Mouse (Mus musculus): ENCODE measurements around the gene Inafm1. TPM values are rescaled to one million over a fixed set of nuclear protein-coding genes. Genes with fewer than 3 reads are reported as not detected.
A peak's percentile ranks its signal among the peaks of the same experiment; 100 is the strongest.

Gene Inafm1
- polyA plus RNA-seq, 1 experiment = 11.1 TPM

DNA sequence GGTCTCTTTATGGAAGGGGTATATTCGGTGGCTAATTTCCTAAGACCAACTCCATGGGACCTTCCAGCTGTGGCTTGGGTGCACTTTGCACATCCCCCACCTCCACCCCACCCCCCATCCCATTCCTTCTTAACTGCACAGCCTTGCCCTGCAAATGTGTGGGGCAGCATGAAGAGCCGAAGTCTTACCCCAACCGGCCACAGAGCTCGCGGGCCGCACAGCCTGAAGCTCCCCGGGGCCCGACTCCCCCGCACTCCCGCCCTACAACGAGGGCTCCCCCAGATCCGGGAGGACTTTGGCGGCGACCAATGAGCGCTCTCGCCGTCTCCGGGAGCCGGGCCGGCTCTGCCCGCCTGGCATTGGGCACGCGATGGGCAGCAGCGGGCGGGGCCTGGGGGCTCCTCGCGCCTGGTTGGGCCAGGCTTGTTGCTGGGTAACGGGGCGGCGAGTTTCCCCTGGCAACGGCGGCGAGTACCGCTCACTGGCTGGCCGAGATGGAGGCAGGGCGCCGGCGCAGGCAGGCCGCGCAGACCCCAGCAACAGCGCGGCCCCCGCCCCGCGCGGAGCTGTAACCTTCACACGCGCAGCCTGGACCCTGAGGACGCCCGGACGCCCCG lies 26.1 kb upstream of the Inafm1 start:
- H3K4me1 ChIP-seq (ENCODE audit: control insufficient read depth, insufficient read depth, low read length) = peaks cover 13% of the 10 kb centered on the region
- H3K4me3 ChIP-seq (ENCODE audit: insufficient read depth, low read length) = peak overlapping the region; percentile 58
- no peak for TF ChIP-seq CTCF (IDR thresholded peaks at IDR 0.05; ENCODE audit: borderline replicate concordance, insufficient read depth, low read length)
- TF ChIP-seq POLR2A (IDR thresholded peaks at IDR 0.05; ENCODE audit: low read depth, low read length) = peak; percentile 68
- peak overlapping the region; percentile 61 for H3K27ac ChIP-seq (ENCODE audit: insufficient read depth, low read length)

DNA sequence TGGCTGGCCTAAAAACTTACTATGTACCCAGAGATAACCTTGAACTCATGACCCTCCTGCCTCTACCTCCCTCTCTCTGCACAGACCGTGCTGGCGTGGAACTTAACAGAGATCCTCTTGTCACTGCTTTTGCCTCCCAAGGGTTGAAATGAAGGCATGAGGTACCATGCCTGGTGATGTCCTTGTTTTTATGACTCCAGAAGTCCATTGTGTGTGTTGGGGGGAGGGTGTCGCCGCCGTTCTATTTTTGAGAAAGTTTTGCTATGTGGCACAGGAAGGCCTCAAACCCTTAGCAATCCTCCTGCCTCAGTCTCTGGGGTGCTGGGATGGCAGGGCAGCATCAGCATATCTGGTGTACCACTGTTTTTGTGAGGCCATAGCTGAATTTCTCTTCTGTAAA lies 25.5 kb upstream of the Inafm1 start:
- Histone ChIP-seq H3K27ac (ENCODE audit: insufficient read depth, low read length) (peak overlapping the region; percentile 61), H3K4me1 (ENCODE audit: control insufficient read depth, insufficient read depth, low read length) (peaks cover 13% of the 10 kb centered on the region), H3K4me3 (ENCODE audit: insufficient read depth, low read length) (peak overlapping the region; percentile 30)
- no peak for TF ChIP-seq POLR2A (IDR thresholded peaks at IDR 0.05; ENCODE audit: low read depth, low read length)
- no peak for TF ChIP-seq CTCF (IDR thresholded peaks at IDR 0.05; ENCODE audit: borderline replicate concordance, insufficient read depth, low read length)

DNA sequence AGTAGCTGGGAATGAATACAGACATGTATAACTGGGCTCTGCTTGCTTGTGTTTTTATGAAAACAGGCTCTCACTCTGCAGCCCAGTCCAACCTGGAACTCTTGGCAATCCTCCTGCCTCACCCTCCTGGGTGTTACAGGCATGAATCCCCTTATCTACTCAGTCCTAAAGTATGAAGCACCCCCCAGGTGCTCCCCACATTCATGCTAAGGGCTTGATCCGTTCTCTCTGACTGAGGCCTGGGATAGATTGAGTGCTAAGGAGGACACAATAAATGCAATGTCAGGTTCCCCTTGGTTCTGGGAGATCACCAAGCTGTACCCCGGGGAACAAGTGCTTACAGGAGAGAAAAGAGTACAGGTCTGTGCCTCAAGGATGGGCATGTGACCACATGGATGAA lies 24.2 kb upstream of the Inafm1 start:
- TF ChIP-seq POLR2A (IDR thresholded peaks at IDR 0.05; ENCODE audit: low read depth, low read length) = 0 out of 2 replicates have a peak, but pooled peaks have one; percentile 7
- TF ChIP-seq CTCF (IDR thresholded peaks at IDR 0.05; ENCODE audit: borderline replicate concordance, insufficient read depth, low read length) = no peak
- peak overlapping the region; percentile 91 for H3K27ac ChIP-seq (ENCODE audit: insufficient read depth, low read length)
- peaks cover 13% of the 10 kb centered on the region for H3K4me1 ChIP-seq (ENCODE audit: control insufficient read depth, insufficient read depth, low read length)
- H3K4me3 ChIP-seq (ENCODE audit: insufficient read depth, low read length) = no peak overlapping the region

DNA sequence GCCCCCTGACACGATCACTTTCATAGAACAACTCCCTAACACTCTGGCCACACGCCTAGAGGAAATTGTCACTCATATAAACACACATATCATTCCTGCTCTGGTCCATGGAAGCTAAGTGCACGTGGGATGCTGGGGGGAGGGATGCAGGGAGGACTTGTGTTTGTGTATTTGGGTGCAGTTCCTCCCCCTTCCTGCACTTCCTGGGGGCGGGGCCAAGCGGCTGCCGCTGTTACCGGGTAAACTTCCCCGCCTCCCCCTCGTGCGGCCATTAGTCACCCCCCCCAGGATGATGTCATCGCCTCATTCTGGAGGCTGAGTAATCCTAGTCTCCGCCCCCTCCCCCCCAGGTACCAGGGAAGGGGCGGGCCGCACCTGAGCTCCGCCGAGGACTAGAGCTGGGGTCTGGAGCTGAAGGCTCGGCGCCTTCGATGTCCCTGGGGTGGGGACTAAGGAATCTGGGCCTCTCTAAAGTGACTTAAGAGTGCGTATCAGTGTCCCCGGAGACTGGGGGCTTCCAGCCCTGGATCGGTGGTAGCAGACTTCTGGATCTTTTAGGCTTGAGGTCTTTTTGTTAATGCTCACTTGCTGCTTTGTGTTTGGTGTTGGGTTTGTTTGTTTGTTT lies 23.5 kb upstream of the Inafm1 start:
- H3K27ac ChIP-seq (ENCODE audit: insufficient read depth, low read length) = peak overlapping the region; percentile 99
- TF ChIP-seq CTCF (IDR thresholded peaks at IDR 0.05; ENCODE audit: borderline replicate concordance, insufficient read depth, low read length) (no peak), POLR2A (IDR thresholded peaks at IDR 0.05; ENCODE audit: low read depth, low read length) (0 out of 2 replicates have a peak, but pooled peaks have one; percentile 28)
- peaks cover 13% of the 10 kb centered on the region for H3K4me1 ChIP-seq (ENCODE audit: control insufficient read depth, insufficient read depth, low read length)
- peak overlapping the region; percentile 25 for H3K4me3 ChIP-seq (ENCODE audit: insufficient read depth, low read length)

DNA sequence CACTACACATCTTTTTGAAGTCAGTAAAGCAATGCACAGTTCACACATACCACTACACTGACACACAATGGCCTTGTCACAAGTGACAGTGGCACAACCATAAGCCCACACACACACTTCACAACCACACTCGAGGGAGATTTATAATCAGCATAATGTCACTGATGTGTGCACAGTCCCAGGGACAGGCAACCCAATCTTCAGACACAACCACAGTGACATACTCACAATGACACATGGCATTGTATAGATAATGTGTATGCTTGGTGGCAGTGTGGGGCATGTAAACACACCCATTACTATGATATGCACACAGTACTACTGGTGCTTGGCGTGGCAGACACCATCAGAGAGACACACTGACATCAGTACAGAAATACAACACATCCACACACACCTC lies 22.7 kb upstream of the Inafm1 start:
- no peak overlapping the region for H3K4me3 ChIP-seq (ENCODE audit: insufficient read depth, low read length)
- H3K27ac ChIP-seq (ENCODE audit: insufficient read depth, low read length) = peak overlapping the region; percentile 99
- H3K4me1 ChIP-seq (ENCODE audit: control insufficient read depth, insufficient read depth, low read length) = peaks cover 13% of the 10 kb centered on the region
- TF ChIP-seq CTCF (IDR thresholded peaks at IDR 0.05; ENCODE audit: borderline replicate concordance, insufficient read depth, low read length) (no peak), POLR2A (IDR thresholded peaks at IDR 0.05; ENCODE audit: low read depth, low read length) (no peak)

DNA sequence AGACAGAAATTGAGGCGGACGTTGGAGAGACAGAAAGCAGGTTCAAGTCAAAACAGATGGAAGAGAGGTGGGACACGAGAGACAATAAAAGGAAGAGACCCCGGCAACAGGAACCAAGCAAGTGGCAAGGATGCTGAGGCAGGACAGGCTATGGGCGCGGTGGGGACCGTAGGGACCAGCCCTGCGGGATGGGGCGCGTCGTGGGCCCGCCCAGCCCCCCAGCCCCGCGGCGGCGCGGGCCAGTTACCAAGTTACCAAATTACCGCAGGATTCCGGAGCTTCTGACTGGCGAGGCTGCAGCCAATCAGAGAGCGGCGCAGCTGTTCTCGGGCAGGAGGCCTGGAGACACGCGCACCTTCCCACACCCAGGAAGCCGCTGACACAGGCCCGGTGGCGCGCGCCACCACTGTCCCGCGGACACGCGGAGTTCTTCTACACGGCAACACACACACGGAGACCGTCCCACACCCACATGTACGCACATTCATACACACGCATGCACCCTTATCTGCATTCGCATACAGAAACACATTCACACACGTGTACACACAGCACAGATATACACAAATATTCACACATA lies 22.0 kb upstream of the Inafm1 start:
- no peak for TF ChIP-seq CTCF (IDR thresholded peaks at IDR 0.05; ENCODE audit: borderline replicate concordance, insufficient read depth, low read length)
- TF ChIP-seq POLR2A (IDR thresholded peaks at IDR 0.05; ENCODE audit: low read depth, low read length) = peak; percentile 64
- peaks cover 13% of the 10 kb centered on the region for H3K4me1 ChIP-seq (ENCODE audit: control insufficient read depth, insufficient read depth, low read length)
- H3K27ac ChIP-seq (ENCODE audit: insufficient read depth, low read length) = peak overlapping the region; percentile 99
- peak overlapping the region; percentile 31; the same call in 1 of the 2 replicates for H3K4me3 ChIP-seq (ENCODE audit: insufficient read depth, low read length)

DNA sequence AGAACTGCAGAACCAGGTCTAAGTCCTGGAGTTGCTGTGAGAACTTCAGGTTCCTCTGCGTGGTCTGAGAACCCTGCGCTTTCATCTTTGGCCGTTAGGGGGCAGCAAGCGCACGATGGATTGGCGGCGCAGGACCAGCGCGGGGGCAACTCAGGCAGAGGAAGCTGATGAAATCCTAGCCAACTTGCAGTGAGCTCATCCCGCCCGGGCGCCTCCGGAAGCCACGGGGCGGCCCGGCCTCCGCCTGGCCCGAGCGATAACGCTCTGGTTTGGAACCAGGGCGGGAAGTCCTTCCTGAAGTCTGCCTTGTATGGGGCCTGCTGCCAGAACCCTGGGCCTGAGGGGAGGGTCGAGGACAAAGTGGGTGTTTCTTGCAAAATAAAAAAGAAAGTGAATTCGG lies 21.4 kb upstream of the Inafm1 start:
- Histone ChIP-seq H3K27ac (ENCODE audit: insufficient read depth, low read length) (peak overlapping the region; percentile 99), H3K4me1 (ENCODE audit: control insufficient read depth, insufficient read depth, low read length) (peaks cover 13% of the 10 kb centered on the region), H3K4me3 (ENCODE audit: insufficient read depth, low read length) (peak overlapping the region; percentile 31; the same call in 1 of the 2 replicates)
- TF ChIP-seq CTCF (IDR thresholded peaks at IDR 0.05; ENCODE audit: borderline replicate concordance, insufficient read depth, low read length) (peak; percentile 96), POLR2A (IDR thresholded peaks at IDR 0.05; ENCODE audit: low read depth, low read length) (peak; percentile 64)

DNA sequence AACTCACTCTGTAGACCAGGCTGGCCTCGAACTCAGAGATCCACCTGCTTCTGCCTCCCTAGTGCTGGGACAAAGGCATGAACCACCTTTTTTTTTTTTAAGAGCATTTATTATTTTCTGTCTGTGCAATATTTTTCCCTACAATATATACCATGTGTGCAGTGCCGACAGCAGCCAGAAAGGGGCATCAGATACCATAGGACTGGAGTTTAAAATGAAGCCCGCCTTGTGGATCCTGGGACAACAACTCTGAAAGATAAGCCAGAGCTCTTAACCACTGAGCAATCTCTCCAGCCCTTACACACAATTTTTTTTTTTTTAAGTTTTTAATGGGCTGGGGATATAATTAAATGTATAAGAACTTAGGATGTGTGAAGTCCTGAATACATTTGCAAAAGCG lies 20.9 kb upstream of the Inafm1 start:
- Histone ChIP-seq H3K4me3 (ENCODE audit: insufficient read depth, low read length) (no peak overlapping the region), H3K4me1 (ENCODE audit: control insufficient read depth, insufficient read depth, low read length) (peaks cover 13% of the 10 kb centered on the region), H3K27ac (ENCODE audit: insufficient read depth, low read length) (peak overlapping the region; percentile 96)
- TF ChIP-seq CTCF (IDR thresholded peaks at IDR 0.05; ENCODE audit: borderline replicate concordance, insufficient read depth, low read length) = no peak

DNA sequence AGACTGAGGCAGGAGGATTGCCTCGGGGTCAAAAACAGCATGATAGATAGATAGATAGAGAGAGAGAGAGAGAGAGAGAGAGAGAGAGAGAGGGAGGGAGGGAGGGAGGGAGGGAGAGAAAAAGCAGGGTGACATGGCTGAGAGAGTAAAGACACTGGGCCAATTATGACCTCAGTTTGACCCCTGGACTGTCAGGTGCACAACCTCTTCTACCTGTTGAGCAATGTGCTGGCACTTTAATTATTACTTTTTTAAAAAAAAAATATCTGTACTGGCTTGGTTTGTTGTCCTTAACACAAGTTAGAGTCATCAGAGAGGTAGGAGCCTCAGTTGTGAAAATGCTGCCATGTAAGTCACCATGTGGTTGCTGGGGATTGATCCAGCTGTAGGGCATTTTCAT lies 14.4 kb upstream of the Inafm1 start:
- TF ChIP-seq CTCF (IDR thresholded peaks at IDR 0.05; ENCODE audit: borderline replicate concordance, insufficient read depth, low read length) (no peak), POLR2A (IDR thresholded peaks at IDR 0.05; ENCODE audit: low read depth, low read length) (no peak)
- Histone ChIP-seq H3K4me1 (ENCODE audit: control insufficient read depth, insufficient read depth, low read length) (no peaks in the 10 kb centered on the region), H3K4me3 (ENCODE audit: insufficient read depth, low read length) (no peak overlapping the region), H3K27ac (ENCODE audit: insufficient read depth, low read length) (no peak overlapping the region)

DNA sequence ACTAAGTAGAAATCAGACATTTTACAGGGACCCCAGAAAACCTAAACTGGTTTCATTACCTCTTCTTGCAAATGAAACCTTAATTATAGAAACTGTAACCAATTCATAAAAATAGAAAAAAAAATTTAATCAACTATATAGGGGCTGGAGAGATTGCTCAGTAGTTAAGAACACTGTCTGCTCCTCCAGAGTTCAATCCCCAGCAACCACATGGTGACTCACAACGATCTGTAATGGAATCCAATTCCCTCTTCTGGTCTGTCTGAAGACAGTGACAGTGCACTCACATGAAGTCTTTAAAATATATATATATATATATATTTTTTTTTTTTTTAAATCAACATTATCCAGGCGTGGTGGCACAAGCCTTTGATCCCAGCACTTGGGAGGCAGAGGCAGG lies 13.6 kb upstream of the Inafm1 start:
- H3K4me3 ChIP-seq (ENCODE audit: insufficient read depth, low read length) = peak overlapping the region; percentile 23

More for the DNA sequence above, 13.6 kb upstream of the Inafm1 start:
- Histone ChIP-seq H3K4me1 (ENCODE audit: control insufficient read depth, insufficient read depth, low read length) (no peaks in the 10 kb centered on the region), H3K27ac (ENCODE audit: insufficient read depth, low read length) (peak overlapping the region; percentile 80)
- no peak for TF ChIP-seq CTCF (IDR thresholded peaks at IDR 0.05; ENCODE audit: borderline replicate concordance, insufficient read depth, low read length)
- no peak for TF ChIP-seq POLR2A (IDR thresholded peaks at IDR 0.05; ENCODE audit: low read depth, low read length)

All from embryonic fibroblast, embryonic 13.5 days (primary cell).